Mouse (Mus musculus) bone marrow, adult 2 months (tissue): ENCODE data around the gene Usp49.

Experiments
- CTCF ChIP-seq: fragments of 200-500 bp; IDR thresholded peaks from 2 replicates; pipeline ENCODE4 v1.5.1; 2011; ENCODE audit warnings: low read length, control low read depth; ENCODE audit not compliant: control insufficient read depth, insufficient read depth
- POLR2A ChIP-seq: fragments of 200-500 bp; IDR thresholded peaks from 2 replicates; pipeline ENCODE4 v1.6.1; 2011; ENCODE audit warnings: low read depth, mild to moderate bottlenecking, control low read depth, low read length, borderline replicate concordance; ENCODE audit not compliant: control insufficient read depth

GRCm38 (mm10) chr17:47688608-47689575 lies 58.4 kb downstream of the Usp49 start, which contains the start of gene Frs3:
- no peak for TF ChIP-seq CTCF
- no peak; the same call in 1 of the 2 replicates for TF ChIP-seq POLR2A
